Mouse (Mus musculus): Measurements from ENCODE around the gene Galnt14. TPM values are rescaled to one million over a fixed set of nuclear protein-coding genes. Genes with fewer than 3 reads are reported as not detected.

The Galnt14 gene
- polyA plus RNA-seq (2014; fragmentation: Illumina TruSeq; extraction: RNeasy Lipid Tissue Mini Kit (QIAGEN cat#74804); ENCODE audit: low replicate concordance), result not detected

GRCm38 (mm10) chr17:73710042-73710911 is at the start of gene Galnt14:
Gene Galnt14 (minus strand): TSS chr17:73710453.

Other genes starting within 250 kb of the Galnt14 start
- 0.74 TPM for gene Ehd3, start 93.7 kb upstream of the Galnt14 start, polyA plus RNA-seq (2014; fragmentation: Illumina TruSeq; extraction: RNeasy Lipid Tissue Mini Kit (QIAGEN cat#74804); ENCODE audit: low replicate concordance)
- gene Xdh, start 239.7 kb upstream of the Galnt14 start, polyA plus RNA-seq (2014; fragmentation: Illumina TruSeq; extraction: RNeasy Lipid Tissue Mini Kit (QIAGEN cat#74804); ENCODE audit: low replicate concordance), result 529 TPM

Data from small intestine, adult 10 weeks (tissue).